Mouse (Mus musculus): ENCODE results near the gene Btbd35f22.
"Not testable (repeated sequence)": the region's sequence is repeated elsewhere in the genome, so short reads cannot be mapped to it uniquely, and the experiment has no call there.

Btbd35f22 gene

DNA sequence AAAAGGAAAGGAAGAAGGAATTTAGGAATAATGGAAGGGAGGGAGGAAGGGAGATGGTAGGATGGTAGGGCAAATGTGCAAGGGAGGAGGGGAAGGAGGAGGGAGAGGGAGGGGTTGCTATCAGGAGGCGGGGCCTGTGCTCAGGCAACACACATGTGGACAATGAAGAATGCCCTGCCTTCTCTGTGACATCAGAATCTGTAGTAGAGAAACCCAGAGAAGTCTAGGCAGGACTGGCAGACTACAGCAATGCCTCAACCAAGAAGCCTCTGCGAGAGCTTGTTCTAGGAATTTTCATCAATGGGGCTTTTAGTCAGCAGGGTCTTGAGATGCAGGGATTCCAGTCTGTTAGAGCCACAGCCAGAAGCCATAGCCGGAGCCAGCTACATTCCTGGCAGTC lies at the start of gene Btbd35f22:
Gene Btbd35f22 (plus strand): TSS at position 301 of the 400 bp plus-strand sequence.
- DNase-seq (ENCODE audit: low spot score): not testable (repeated sequence)
